Mouse (Mus musculus): Measurements from ENCODE around the gene Gm20388. TPM values are rescaled to one million over a fixed set of nuclear protein-coding genes. Genes with fewer than 3 reads are reported as not detected.

The Gm20388 gene
- total RNA-seq, 2 experiments from 2014 or later: 2.2 to 7.6 TPM

GRCm38 (mm10) chr8:120551677-120551980 is 641.0 kb downstream of the Gm20388 start:
- peak overlapping the region; percentile 23; the same call in 1 of the 2 replicates for H3K4me3 ChIP-seq
- peak overlapping the region; percentile 97 for H3K27ac ChIP-seq
- no peak for DNase-seq (ENCODE audit: low spot score in 2 of 2)
- TF ChIP-seq CTCF (conservative IDR thresholded peaks at IDR 0.05): peak; percentile 46

- TF ChIP-seq CTCF (conservative IDR thresholded peaks at IDR 0.05): no peak
- no peak for DNase-seq (ENCODE audit: low spot score in 2 of 2)
- H3K27ac ChIP-seq: peak overlapping the region; percentile 97
- H3K4me3 ChIP-seq: no peak overlapping the region
Observed at GRCm38 (mm10) chr8:120552509-120552908, 641.9 kb downstream of the Gm20388 start.

- DNase-seq (ENCODE audit: low spot score in 2 of 2): no peak
Observed at GRCm38 (mm10) chr8:120553441-120554123, 642.9 kb downstream of the Gm20388 start.

GRCm38 (mm10) chr8:120554466-120555039 is 643.9 kb downstream of the Gm20388 start:
- Histone ChIP-seq H3K4me3 (no peak overlapping the region; the same call in 1 of the 2 replicates), H3K27ac (peak overlapping the region; percentile 97)
- TF ChIP-seq CTCF (conservative IDR thresholded peaks at IDR 0.05): no peak
- DNase-seq (ENCODE audit: low spot score in 2 of 2): no peak

More at GRCm38 (mm10) chr8:120553441-120554123, 642.9 kb downstream of the Gm20388 start:
- H3K27ac ChIP-seq: peak overlapping the region; percentile 97
- no peak overlapping the region for H3K4me3 ChIP-seq
- 0 out of 2 replicates have a peak, but pooled peaks have one; percentile 11 for TF ChIP-seq CTCF (conservative IDR thresholded peaks at IDR 0.05)

GRCm38 (mm10) chr8:120556198-120556892 is 645.7 kb downstream of the Gm20388 start:
- H3K4me3 ChIP-seq: peak overlapping the region; percentile 22; the same call in 1 of the 2 replicates
- no peak for DNase-seq (ENCODE audit: low spot score in 2 of 2)
- peak overlapping the region; percentile 97 for H3K27ac ChIP-seq
- no peak for TF ChIP-seq CTCF (conservative IDR thresholded peaks at IDR 0.05)

GRCm38 (mm10) chr8:120557170-120557965 is 646.7 kb downstream of the Gm20388 start:
- H3K27ac ChIP-seq: peak overlapping the region; percentile 97

GRCm38 (mm10) chr8:120558162-120558561 is 647.5 kb downstream of the Gm20388 start:
- Histone ChIP-seq H3K4me3 (no peak overlapping the region; the same call in 1 of the 2 replicates), H3K27ac (peak overlapping the region; percentile 97)
- DNase-seq (ENCODE audit: low spot score in 2 of 2): no peak
- no peak for TF ChIP-seq CTCF (conservative IDR thresholded peaks at IDR 0.05)

More at GRCm38 (mm10) chr8:120557170-120557965, 646.7 kb downstream of the Gm20388 start:
- DNase-seq (ENCODE audit: low spot score in 2 of 2): peak; percentile 91 to 93
- H3K4me3 ChIP-seq: peak overlapping the region; percentile 20
- no peak for TF ChIP-seq CTCF (conservative IDR thresholded peaks at IDR 0.05)

GRCm38 (mm10) chr8:120559654-120560053 is 649.0 kb downstream of the Gm20388 start:
- peak overlapping the region; percentile 97 for H3K27ac ChIP-seq
- no peak overlapping the region for H3K4me3 ChIP-seq
- DNase-seq (ENCODE audit: low spot score in 2 of 2): peak in 1 of 2 experiments; percentile 64
- TF ChIP-seq CTCF (conservative IDR thresholded peaks at IDR 0.05): no peak

- no peak for TF ChIP-seq CTCF (conservative IDR thresholded peaks at IDR 0.05)
- no peak for DNase-seq (ENCODE audit: low spot score in 2 of 2)
- Histone ChIP-seq H3K27ac (peak overlapping the region; percentile 97), H3K4me3 (no peak overlapping the region)
Observed at GRCm38 (mm10) chr8:120560535-120560934, 649.9 kb downstream of the Gm20388 start.

- peak in 1 of 2 experiments; percentile 70 for DNase-seq (ENCODE audit: low spot score in 2 of 2)
- H3K4me3 ChIP-seq: no peak overlapping the region
- peak; percentile 80 for TF ChIP-seq CTCF (conservative IDR thresholded peaks at IDR 0.05)
- peak overlapping the region; percentile 97 for H3K27ac ChIP-seq
Observed at GRCm38 (mm10) chr8:120561539-120562435, 651.1 kb downstream of the Gm20388 start.

GRCm38 (mm10) chr8:120562680-120563347 is 652.2 kb downstream of the Gm20388 start:
- Histone ChIP-seq H3K4me3 (no peak overlapping the region), H3K27ac (peak overlapping the region; percentile 97)
- DNase-seq (ENCODE audit: low spot score in 2 of 2): no peak
- no peak for TF ChIP-seq CTCF (conservative IDR thresholded peaks at IDR 0.05)
